7 mouse cellular contexts compared by ENCODE assay signal in genomic region chr14:32056675-32057074, GRCm38 (mm10). TPM values are rescaled to one million over a fixed set of nuclear protein-coding genes. Genes with fewer than 3 reads are reported as not detected.
DNase-seq lines count a peak whose midpoint lies in the region; ATAC-seq and TF ChIP-seq lines count a peak whose summit lies in the region.

No protein-coding gene starts in this region.

- H3K36me3 ChIP-seq in hindbrain, postnatal 0 days (ENCODE audit: insufficient read depth, low read length), result no peaks in the 10 kb centered on the region
- H3K36me3 ChIP-seq in hindbrain, embryonic 10.5 days, result no peaks in the 10 kb centered on the region
- H3K36me3 ChIP-seq in forebrain, embryonic 14.5 days (ENCODE audit: control insufficient read depth, insufficient read depth, low read length), result no peaks in the 10 kb centered on the region

- H3K9me3 ChIP-seq in hindbrain, postnatal 0 days (ENCODE audit: low read length), result no peaks in the 10 kb centered on the region
- no peaks in the 10 kb centered on the region for H3K9me3 ChIP-seq in hindbrain, embryonic 10.5 days
- H3K9me3 ChIP-seq in forebrain, embryonic 14.5 days (replicated peaks; ENCODE audit: control insufficient read depth, low read length), result 0 out of 2 replicates have a peak, but pooled peaks cover 3% of the 10 kb centered on the region

- H3K4me2 ChIP-seq in hindbrain, postnatal 0 days (ENCODE audit: low read depth, low read length), result no peak overlapping the region
- H3K4me2 ChIP-seq in forebrain, embryonic 14.5 days (ENCODE audit: low read length), result no peak overlapping the region

- no peak overlapping the region for H3K27ac ChIP-seq in hindbrain, postnatal 0 days
- no peak overlapping the region for H3K27ac ChIP-seq in hindbrain, embryonic 10.5 days
- no peak overlapping the region for H3K27ac ChIP-seq in forebrain, embryonic 14.5 days (ENCODE audit: low read depth, low read length)

- no peak for DNase-seq in hindbrain, postnatal 0 days (ENCODE audit: low spot score)
- DNase-seq in hindbrain, embryonic 10.5 days (ENCODE audit: low spot score), result no peak
- DNase-seq in 3T3-L1 (ENCODE audit: low read depth, low spot score), result peak; percentile 35
- DNase-seq in B cell, adult 2 months, result peak; percentile 43 to 48
- DNase-seq in kidney, postnatal 4 days, result peak; percentile 59 to 61
- DNase-seq in forebrain, embryonic 14.5 days (ENCODE audit: low spot score), result no peak

- no peak overlapping the region for H3K4me3 ChIP-seq in hindbrain, postnatal 0 days (ENCODE audit: low read length)
- no peak overlapping the region for H3K4me3 ChIP-seq in hindbrain, embryonic 10.5 days
- no peak overlapping the region for H3K4me3 ChIP-seq in forebrain, embryonic 14.5 days (ENCODE audit: low read depth, low read length)

- H3K9ac ChIP-seq in hindbrain, postnatal 0 days (replicated peaks; ENCODE audit: low read length), result no peak overlapping the region
- no peak overlapping the region for H3K9ac ChIP-seq in forebrain, embryonic 14.5 days (ENCODE audit: low read length)

- no peak for ATAC-seq in hindbrain, postnatal 0 days
- no peak for ATAC-seq in megakaryocyte-erythroid progenitor cell, adult 5-6 weeks (replicated peaks; ENCODE audit: low FRiP score, low TSS enrichment, poor library complexity, severe bottlenecking)
- ATAC-seq in forebrain, embryonic 14.5 days, result no peak

- H3K27me3 ChIP-seq in hindbrain, postnatal 0 days (ENCODE audit: insufficient read depth, low read length), result no peaks in the 10 kb centered on the region
- no peaks in the 10 kb centered on the region for H3K27me3 ChIP-seq in hindbrain, embryonic 10.5 days (ENCODE audit: insufficient read depth, poor library complexity, severe bottlenecking)
- no peaks in the 10 kb centered on the region for H3K27me3 ChIP-seq in forebrain, embryonic 14.5 days (replicated peaks; ENCODE audit: control insufficient read depth, insufficient read depth, low read length)

- 97% methylated on average over 2 of the region's 2 CpGs for WGBS in hindbrain, postnatal 0 days
- 86% methylated on average over 2 of the region's 2 CpGs for WGBS in hindbrain, embryonic 10.5 days
- over 99% methylated on average over 2 of the region's 2 CpGs for WGBS in forebrain, embryonic 14.5 days

- H3K4me1 ChIP-seq in hindbrain, postnatal 0 days (ENCODE audit: insufficient read depth, low read length), result no peaks in the 10 kb centered on the region
- peaks cover 11% of the 10 kb centered on the region for H3K4me1 ChIP-seq in hindbrain, embryonic 10.5 days (replicated peaks)
- no peaks in the 10 kb centered on the region for H3K4me1 ChIP-seq in forebrain, embryonic 14.5 days (ENCODE audit: control insufficient read depth, insufficient read depth, low read length)

- peak; percentile 35; the same call in 1 of the 2 replicates for TF ChIP-seq CTCF in hindbrain, postnatal 0 days (IDR thresholded peaks at IDR 0.05; ENCODE audit: low read depth)

RNA-seq across cellular contexts. Expression of gene Galnt15, which starts 27.9 kb away (rescaled TPM):
- 3.3 and 5.1 TPM in 2 replicates for total RNA-seq in hindbrain, postnatal 0 days (2014; rRNA removed)
- 1.8 and 2.4 TPM in 2 replicates for polyA plus RNA-seq in hindbrain, postnatal 0 days (2015; fragmentation: Nextera tagmentation; extraction: Ambion mirVana)
- polyA plus RNA-seq in hindbrain, embryonic 10.5 days (2016; fragmentation: Nextera tagmentation; extraction: Ambion mirVana), result 0.13 and 0.17 TPM in 2 replicates
- not detected in 2 replicates for total RNA-seq in megakaryocyte-erythroid progenitor cell, adult 5-6 weeks (2014; fragmentation: Nextera tagmentation)
- not detected in 2 replicates for total RNA-seq in megakaryocyte-erythroid progenitor cell, adult 5-6 weeks (2017)
- 0.27 and 0.39 TPM in 2 replicates for polyA plus RNA-seq in forebrain, embryonic 14.5 days (2014; fragmentation: Nextera tagmentation; extraction: Ambion mirVana)

RNA-seq across cellular contexts. Expression of gene Oxnad1, which starts 28.5 kb away (rescaled TPM):
- total RNA-seq in hindbrain, postnatal 0 days (2014; rRNA removed), result 28.8 and 34.3 TPM in 2 replicates
- 24.5 and 24.6 TPM in 2 replicates for polyA plus RNA-seq in hindbrain, postnatal 0 days (2015; fragmentation: Nextera tagmentation; extraction: Ambion mirVana)
- 22.2 and 23.0 TPM in 2 replicates for polyA plus RNA-seq in hindbrain, embryonic 10.5 days (2016; fragmentation: Nextera tagmentation; extraction: Ambion mirVana)
- total RNA-seq in megakaryocyte-erythroid progenitor cell, adult 5-6 weeks (2014; fragmentation: Nextera tagmentation), result 15.0 and 34.8 TPM in 2 replicates
- total RNA-seq in megakaryocyte-erythroid progenitor cell, adult 5-6 weeks (2017), result 28.7 and 54.1 TPM in 2 replicates
- polyA plus RNA-seq in forebrain, embryonic 14.5 days (2014; fragmentation: Nextera tagmentation; extraction: Ambion mirVana), result 16.4 and 20.4 TPM in 2 replicates

RNA-seq across cellular contexts. Expression of gene Dph3, which starts 28.9 kb away (rescaled TPM):
- total RNA-seq in hindbrain, postnatal 0 days (2014; rRNA removed), result 45.3 and 46.3 TPM in 2 replicates
- polyA plus RNA-seq in hindbrain, postnatal 0 days (2015; fragmentation: Nextera tagmentation; extraction: Ambion mirVana), result 75.8 and 78.2 TPM in 2 replicates
- 89.7 and 93.6 TPM in 2 replicates for polyA plus RNA-seq in hindbrain, embryonic 10.5 days (2016; fragmentation: Nextera tagmentation; extraction: Ambion mirVana)
- total RNA-seq in megakaryocyte-erythroid progenitor cell, adult 5-6 weeks (2014; fragmentation: Nextera tagmentation), result 97.5 and 115 TPM in 2 replicates
- 55.5 and 76.5 TPM in 2 replicates for total RNA-seq in megakaryocyte-erythroid progenitor cell, adult 5-6 weeks (2017)
- polyA plus RNA-seq in forebrain, embryonic 14.5 days (2014; fragmentation: Nextera tagmentation; extraction: Ambion mirVana), result 81.5 and 93.3 TPM in 2 replicates

Comparison
In these comparisons a context has a peak if more than half of its experiments do, and no peak if none do; other contexts are left out.
1. DNase-seq: peak in 3T3-L1 (single experiment), B cell, adult 2 months (2 of 2) and kidney, postnatal 4 days (2 of 2); none in hindbrain, postnatal 0 days (single experiment), hindbrain, embryonic 10.5 days (single experiment) and forebrain, embryonic 14.5 days (single experiment).